Comparison of ENCODE assay signal across 8 mouse cellular contexts in genomic region chr2:34671385-34672026, GRCm38 (mm10).
DNase-seq lines count a peak whose midpoint lies in the region; TF ChIP-seq lines count a peak whose summit lies in the region.

No protein-coding gene starts in this region.

- 36% methylated on average over 31 of the region's 31 CpGs for WGBS in limb, embryonic 10.5 days

- peak; percentile 40 for TF ChIP-seq CTCF in cortical plate, adult 2 months (IDR thresholded peaks at IDR 0.05; ENCODE audit: extremely low read depth, insufficient read depth, low read length)
- peak; percentile 51 for TF ChIP-seq CTCF in gastrocnemius, adult 2 months (IDR thresholded peaks at IDR 0.05)

- intact Hi-C loops in gastrocnemius, adult 2 months (cut with DNase I) = no loop called here

- H3K9me3 ChIP-seq in limb, embryonic 10.5 days (replicated peaks) = no peaks in the 10 kb centered on the region

- H3K27me3 ChIP-seq in limb, embryonic 10.5 days (ENCODE audit: low read depth, poor library complexity, severe bottlenecking) = peaks cover 36% of the 10 kb centered on the region

- H3K27ac ChIP-seq in cortical plate, adult 2 months (ENCODE audit: insufficient read depth, low read length) = peak overlapping the region; percentile 4; the same call in 1 of the 2 replicates
- H3K27ac ChIP-seq in gastrocnemius, adult 2 months = peak overlapping the region; percentile 51; the same call in 1 of the 2 replicates
- H3K27ac ChIP-seq in limb, embryonic 10.5 days = peak overlapping the region; percentile 82

- H3K36me3 ChIP-seq in limb, embryonic 10.5 days = peaks cover 20% of the 10 kb centered on the region

- peak; percentile 46 for TF ChIP-seq POLR2A in cortical plate, adult 2 months (IDR thresholded peaks at IDR 0.05; ENCODE audit: extremely low read depth, insufficient read depth, low read length)

- H3K4me3 ChIP-seq in cortical plate, adult 2 months (ENCODE audit: insufficient read depth, low read length) = peak overlapping the region; percentile 56
- peak overlapping the region; percentile 66 for H3K4me3 ChIP-seq in gastrocnemius, adult 2 months
- peak overlapping the region; percentile 59 for H3K4me3 ChIP-seq in limb, embryonic 10.5 days

- peak; percentile 46 for DNase-seq in layer of hippocampus, adult 11-12 months (ENCODE audit: low spot score)
- no peak for DNase-seq in layer of hippocampus, adult 9-10 months (ENCODE audit: low spot score)
- peak; percentile 58 for DNase-seq in gastrocnemius, adult 2 months
- DNase-seq in induced T-regulatory cell, adult 2 months (ENCODE audit: low read depth) = peak; percentile 78
- peak; percentile 76 for DNase-seq in limb, embryonic 10.5 days (ENCODE audit: low spot score)
- peak; percentile 71 for DNase-seq in mesoderm, embryonic 11.5 days (ENCODE audit: low read depth, low spot score)
- peak; percentile 48 for DNase-seq in skeletal muscle tissue, adult 2 months (ENCODE audit: low read depth, low spot score)

- 0 out of 2 replicates have a peak, but pooled peaks cover 2% of the 10 kb centered on the region for H3K4me1 ChIP-seq in cortical plate, adult 2 months (ENCODE audit: control insufficient read depth, insufficient read depth, low read length)
- peaks cover 27% of the 10 kb centered on the region for H3K4me1 ChIP-seq in limb, embryonic 10.5 days

Comparison
In these comparisons a context has a peak if more than half of its experiments do, and no peak if none do; other contexts are left out.
1. H3K27ac ChIP-seq: peak in every context shown above with its lines; median percentile 82 in limb, embryonic 10.5 days; 51 in gastrocnemius, adult 2 months; 4 in cortical plate, adult 2 months.